Mouse (Mus musculus) midbrain, embryonic 11.5 days (tissue): ENCODE results near the gene Tmem117. TPM values are rescaled to one million over a fixed set of nuclear protein-coding genes. Genes with fewer than 3 reads are reported as not detected.

ENCODE experiments used
- ATAC-seq: fragments of 200-750 bp; cut with Nextera tagmentation; 2 replicates; pipeline ENCODE4 v1.8.0; 2017; ENCODE audit warnings: moderate TSS enrichment, moderate library complexity; ENCODE audit not compliant: low FRiP score
- DNase-seq: peaks from one replicate; pipeline ENCODE4 v3.0.0; 2015; ENCODE audit warnings: low spot score; ENCODE audit errors: missing footprints
- H3K27ac ChIP-seq: fragments of 300-500 bp; sonication (generic); 2 replicates; pipeline ENCODE4 v1.5.1; 2014; ENCODE audit warnings: low read depth, low read length
- H3K27me3 ChIP-seq: fragments of 300-500 bp; sonication (generic); 2 replicates; pipeline ENCODE4 v1.6.1; 2014; ENCODE audit warnings: mild to moderate bottlenecking, low read length, moderate library complexity, mixed read lengths; ENCODE audit not compliant: control insufficient read depth, insufficient read depth
- H3K36me3 ChIP-seq: fragments of 300-500 bp; sonication (generic); 2 replicates; pipeline ENCODE4 v1.6.1; 2014; ENCODE audit warnings: mild to moderate bottlenecking, low read length, moderate library complexity, mixed read lengths; ENCODE audit not compliant: control insufficient read depth, insufficient read depth
- H3K4me1 ChIP-seq: fragments of 300-500 bp; sonication (generic); 2 replicates; pipeline ENCODE4 v1.6.1; 2014; ENCODE audit warnings: low read length; ENCODE audit not compliant: control insufficient read depth, insufficient read depth
- H3K4me2 ChIP-seq: fragments of 300-500 bp; sonication (generic); 2 replicates; pipeline ENCODE4 v1.6.1; 2014; ENCODE audit warnings: mild to moderate bottlenecking, moderate library complexity
- H3K4me3 ChIP-seq: fragments of 300-500 bp; sonication (generic); 2 replicates; pipeline ENCODE4 v1.5.1; 2014; ENCODE audit warnings: low read depth, low read length
- H3K9ac ChIP-seq: fragments of 300-500 bp; sonication (generic); 2 replicates; pipeline ENCODE4 v1.6.1; 2014; ENCODE audit warnings: low read length
- H3K9me3 ChIP-seq: fragments of 300-500 bp; sonication (generic); 2 replicates; pipeline ENCODE4 v1.6.1; 2016; ENCODE audit warnings: low read length; ENCODE audit not compliant: control insufficient read depth
- WGBS: fragments of 180-500 bp; shearing (Covaris S2); extraction: QIAGEN DNeasy Blood & Tissue Kit; methylation state at CpG from one replicate; pipeline ENCODE4 v1.1.7; 2014; 5-methylcytosine and 5-hydroxymethylcytosine counted together
- polyA plus RNA-seq: library from polyadenylated mRNA; unstranded; fragments of >200 nt; fragmentation: Nextera tagmentation; extraction: Ambion mirVana; gene quantifications from 2 replicates; pipeline ENCODE4 v1.2.1, GENCODE M21; 2014

Gene Tmem117
- polyA plus RNA-seq, 1 experiment from 2014 or later: 1.7 TPM

DNA sequence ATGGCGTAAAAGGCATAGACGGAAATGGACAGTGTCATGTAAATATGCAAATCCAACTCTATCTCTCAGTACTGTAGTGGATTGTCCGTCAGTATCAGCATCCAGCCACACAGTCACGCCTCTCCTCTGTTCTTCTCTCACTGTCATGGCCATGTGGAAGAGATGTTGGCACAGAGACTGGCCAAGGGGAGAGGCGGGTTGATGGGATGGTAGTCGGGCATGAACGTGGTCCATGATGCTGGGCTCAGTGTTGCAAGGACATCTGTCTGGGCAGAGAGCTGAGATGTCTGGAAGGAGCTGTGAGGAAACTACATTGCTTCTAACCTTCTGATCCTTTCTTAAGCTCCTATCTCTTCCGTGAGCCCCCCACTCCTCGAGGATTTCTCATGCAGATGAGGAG, 413.4 kb downstream of the Tmem117 start:
- ATAC-seq: no peak
- Histone ChIP-seq H3K36me3 (no peaks in the 10 kb centered on the region), H3K4me1 (no peaks in the 10 kb centered on the region), H3K4me3 (no peak overlapping the region), H3K9ac (no peak overlapping the region), H3K27me3 (no peaks in the 10 kb centered on the region), H3K9me3 (no peaks in the 10 kb centered on the region), H3K4me2 (no peak overlapping the region), H3K27ac (no peak overlapping the region)
- no peak for DNase-seq
- 88% methylated on average over 9 of the region's 9 CpGs for WGBS

GRCm38 (mm10) chr15:95044011-95044410, 415.0 kb downstream of the Tmem117 start:
- Histone ChIP-seq H3K27me3 (no peaks in the 10 kb centered on the region), H3K27ac (no peak overlapping the region), H3K4me2 (no peak overlapping the region), H3K4me1 (no peaks in the 10 kb centered on the region), H3K9me3 (no peaks in the 10 kb centered on the region), H3K9ac (no peak overlapping the region), H3K36me3 (no peaks in the 10 kb centered on the region), H3K4me3 (no peak overlapping the region)
- ATAC-seq: no peak
- WGBS: 84% methylated on average over 8 of the region's 8 CpGs
- DNase-seq: no peak

GRCm38 (mm10) chr15:95047486-95047885, 418.5 kb downstream of the Tmem117 start:
- ATAC-seq: no peak
- Histone ChIP-seq H3K27me3 (no peaks in the 10 kb centered on the region), H3K36me3 (no peaks in the 10 kb centered on the region), H3K4me1 (no peaks in the 10 kb centered on the region), H3K9me3 (no peaks in the 10 kb centered on the region), H3K4me2 (no peak overlapping the region), H3K4me3 (no peak overlapping the region), H3K27ac (no peak overlapping the region), H3K9ac (no peak overlapping the region)
- DNase-seq: no peak
- 94% methylated on average over 2 of the region's 2 CpGs for WGBS

DNA sequence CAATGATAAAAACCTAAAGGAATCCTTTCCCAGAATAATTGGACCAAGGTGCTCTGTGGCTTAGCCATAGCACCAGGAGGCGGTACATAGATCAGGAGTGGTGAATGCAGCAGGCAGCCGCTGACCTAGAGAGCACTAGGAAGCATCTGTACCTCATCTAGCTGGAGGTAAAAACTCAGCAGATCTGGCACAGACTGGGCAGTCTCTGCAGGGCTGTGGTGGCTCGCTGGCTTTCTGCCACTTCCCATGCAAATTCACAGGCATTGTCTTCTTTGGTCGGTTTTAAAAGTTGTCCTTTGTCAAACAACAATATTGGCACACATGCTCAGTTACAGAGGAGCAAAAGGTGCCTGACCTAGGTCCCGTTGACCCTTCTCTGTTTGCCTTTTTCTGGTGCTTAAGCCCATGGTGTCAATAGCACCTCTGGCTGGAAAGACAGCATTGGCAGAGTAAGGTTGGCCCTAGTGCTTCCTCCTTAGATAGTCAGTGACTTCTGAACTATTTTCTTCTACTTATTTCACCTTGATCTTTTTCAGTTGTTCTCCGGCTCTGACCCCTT, 420.2 kb downstream of the Tmem117 start:
- Histone ChIP-seq H3K4me2 (no peak overlapping the region), H3K27me3 (no peaks in the 10 kb centered on the region), H3K4me3 (no peak overlapping the region), H3K4me1 (no peaks in the 10 kb centered on the region), H3K36me3 (no peaks in the 10 kb centered on the region), H3K9me3 (no peaks in the 10 kb centered on the region), H3K27ac (no peak overlapping the region), H3K9ac (no peak overlapping the region)
- ATAC-seq: no peak
- no peak for DNase-seq
- WGBS: 77% methylated on average over 6 of the region's 6 CpGs

DNA sequence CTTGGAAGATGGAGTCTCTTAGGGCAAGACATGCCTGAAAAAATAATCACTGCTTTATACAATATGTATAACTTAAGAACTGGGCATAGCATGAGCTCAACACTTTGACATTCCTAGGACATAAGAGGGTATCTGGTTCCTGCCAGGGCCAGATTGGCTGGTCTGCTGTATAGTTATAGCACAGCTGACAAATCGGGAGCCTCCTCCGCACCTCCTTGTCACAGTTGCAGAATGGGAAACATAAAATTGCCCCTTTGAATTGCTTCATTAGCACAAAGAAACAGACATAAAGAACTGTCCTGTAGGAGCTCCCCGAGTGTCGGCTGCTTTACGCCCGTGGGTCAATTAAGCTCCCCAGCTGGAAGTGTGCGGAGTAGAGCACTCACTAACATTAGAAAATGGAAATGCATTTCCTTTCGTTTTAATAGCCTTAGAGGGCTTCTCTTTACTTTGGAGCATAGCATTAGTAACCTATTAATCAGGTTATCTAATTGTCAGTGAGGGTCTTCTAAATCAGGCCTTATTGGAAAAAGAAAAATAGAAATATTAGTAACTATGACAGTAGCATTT, 426.1 kb downstream of the Tmem117 start:
- no peak overlapping the region for H3K27ac ChIP-seq
- no peak overlapping the region for H3K4me3 ChIP-seq
- WGBS: 69% methylated on average over 8 of the region's 8 CpGs
- no peak overlapping the region for H3K4me2 ChIP-seq
- no peaks in the 10 kb centered on the region for H3K27me3 ChIP-seq
- H3K9me3 ChIP-seq: no peaks in the 10 kb centered on the region
- H3K4me1 ChIP-seq: no peaks in the 10 kb centered on the region
- no peaks in the 10 kb centered on the region for H3K36me3 ChIP-seq
- ATAC-seq (no peak), DNase-seq (no peak)
- no peak overlapping the region for H3K9ac ChIP-seq

GRCm38 (mm10) chr15:95068023-95068422, 439.0 kb downstream of the Tmem117 start:
- H3K36me3 ChIP-seq: no peaks in the 10 kb centered on the region
- no peaks in the 10 kb centered on the region for H3K9me3 ChIP-seq
- no peak for DNase-seq
- no peak overlapping the region for H3K9ac ChIP-seq
- H3K27me3 ChIP-seq: no peaks in the 10 kb centered on the region
- H3K4me2 ChIP-seq: no peak overlapping the region
- ATAC-seq: no peak
- 100% methylated on average over 1 of the region's 1 CpGs for WGBS
- H3K27ac ChIP-seq: no peak overlapping the region
- H3K4me1 ChIP-seq: no peaks in the 10 kb centered on the region
- no peak overlapping the region for H3K4me3 ChIP-seq

DNA sequence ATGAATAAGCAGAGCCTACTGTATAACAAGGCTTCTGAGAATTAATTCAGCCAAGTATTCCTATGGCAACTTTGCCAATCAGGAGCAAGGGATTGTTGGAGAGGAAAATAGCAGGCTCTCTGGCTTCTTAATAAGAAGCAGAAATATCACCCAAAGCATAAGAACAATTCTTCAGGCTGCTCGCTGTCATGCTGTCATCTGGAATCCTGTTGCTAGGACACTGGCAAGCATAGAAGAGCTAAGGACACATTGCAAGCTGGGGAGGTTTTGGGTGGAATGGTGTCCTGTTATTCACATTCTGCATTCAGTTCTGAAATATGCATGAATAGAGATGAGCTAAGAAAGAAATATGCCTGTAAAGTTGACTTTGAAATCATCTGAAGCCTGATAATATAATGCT, 439.8 kb downstream of the Tmem117 start:
- H3K36me3 ChIP-seq: no peaks in the 10 kb centered on the region
- H3K9ac ChIP-seq: no peak overlapping the region
- WGBS: 92% methylated on average over 1 of the region's 1 CpGs
- DNase-seq: no peak
- ATAC-seq: no peak
- H3K9me3 ChIP-seq: no peaks in the 10 kb centered on the region
- no peak overlapping the region for H3K4me3 ChIP-seq
- H3K27ac ChIP-seq: no peak overlapping the region
- H3K4me1 ChIP-seq: no peaks in the 10 kb centered on the region
- no peaks in the 10 kb centered on the region for H3K27me3 ChIP-seq
- H3K4me2 ChIP-seq: no peak overlapping the region

GRCm38 (mm10) chr15:95070881-95071280, 441.8 kb downstream of the Tmem117 start:
- no peak overlapping the region for H3K9ac ChIP-seq
- WGBS: 86% methylated on average over 7 of the region's 7 CpGs
- no peak for DNase-seq
- no peak overlapping the region for H3K4me3 ChIP-seq
- no peak overlapping the region for H3K27ac ChIP-seq
- no peaks in the 10 kb centered on the region for H3K9me3 ChIP-seq
- no peaks in the 10 kb centered on the region for H3K36me3 ChIP-seq
- H3K4me1 ChIP-seq: no peaks in the 10 kb centered on the region
- no peak for ATAC-seq
- H3K4me2 ChIP-seq: no peak overlapping the region
- H3K27me3 ChIP-seq: no peaks in the 10 kb centered on the region

- ATAC-seq: no peak
- H3K36me3 ChIP-seq: no peaks in the 10 kb centered on the region
- no peaks in the 10 kb centered on the region for H3K9me3 ChIP-seq
- H3K27ac ChIP-seq: no peak overlapping the region
- DNase-seq: no peak
- 87% methylated on average over 12 of the region's 12 CpGs for WGBS
- H3K9ac ChIP-seq: no peak overlapping the region
- H3K4me3 ChIP-seq: no peak overlapping the region
- no peaks in the 10 kb centered on the region for H3K27me3 ChIP-seq
- no peak overlapping the region for H3K4me2 ChIP-seq
- H3K4me1 ChIP-seq: no peaks in the 10 kb centered on the region
Measured at GRCm38 (mm10) chr15:95075356-95075755, 446.3 kb downstream of the Tmem117 start.
